Mouse (Mus musculus) urinary bladder, postnatal 25 days (tissue): Measurements from ENCODE around the gene Rnpepl1.
"Not testable (repeated sequence)": the region's sequence is repeated elsewhere in the genome, so short reads cannot be mapped to it uniquely, and the experiment has no call there.

ENCODE experiments used
- DNase-seq: peaks from one replicate; pipeline ENCODE4 v3.0.0; 2022; ENCODE audit warnings: low spot score

The Rnpepl1 gene

DNA sequence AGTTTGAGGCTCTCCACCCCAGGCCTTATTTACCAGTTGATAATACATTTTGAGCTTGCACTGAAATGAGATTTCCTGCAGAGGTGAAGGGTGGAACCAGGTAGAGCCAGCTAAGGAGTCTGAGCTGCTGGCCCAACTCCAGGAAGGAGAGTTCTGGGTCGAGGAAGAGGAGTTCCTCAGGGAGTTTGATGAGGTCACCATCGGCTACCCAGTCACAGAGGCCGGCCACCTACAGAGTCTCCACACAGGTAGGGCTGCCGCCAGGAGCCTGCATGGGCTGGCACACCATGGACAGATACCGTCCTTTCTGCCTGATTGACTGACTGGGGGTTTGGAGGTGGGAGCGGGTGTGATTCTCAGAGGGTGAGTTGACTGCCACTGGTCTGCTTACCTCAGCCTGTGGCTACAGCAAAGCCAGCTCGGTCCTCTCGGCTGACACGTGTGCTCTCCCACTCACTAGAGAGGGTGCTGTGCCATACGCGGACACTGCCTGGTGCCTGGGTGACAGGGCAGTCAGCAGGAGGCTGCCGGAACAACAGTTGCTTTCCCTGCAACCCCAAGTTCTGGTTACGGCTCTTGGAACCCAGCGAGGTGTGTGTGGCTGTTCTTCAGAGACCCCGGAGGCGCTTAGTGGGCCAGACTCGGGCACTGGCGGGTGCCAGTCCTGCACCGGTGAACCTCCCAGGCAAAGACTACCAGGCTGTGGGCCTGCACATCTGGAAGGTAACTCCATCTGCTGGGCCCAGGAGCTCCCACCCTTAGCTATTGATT, 32.8 kb downstream of the Rnpepl1 start:
- DNase-seq = no peak

DNA sequence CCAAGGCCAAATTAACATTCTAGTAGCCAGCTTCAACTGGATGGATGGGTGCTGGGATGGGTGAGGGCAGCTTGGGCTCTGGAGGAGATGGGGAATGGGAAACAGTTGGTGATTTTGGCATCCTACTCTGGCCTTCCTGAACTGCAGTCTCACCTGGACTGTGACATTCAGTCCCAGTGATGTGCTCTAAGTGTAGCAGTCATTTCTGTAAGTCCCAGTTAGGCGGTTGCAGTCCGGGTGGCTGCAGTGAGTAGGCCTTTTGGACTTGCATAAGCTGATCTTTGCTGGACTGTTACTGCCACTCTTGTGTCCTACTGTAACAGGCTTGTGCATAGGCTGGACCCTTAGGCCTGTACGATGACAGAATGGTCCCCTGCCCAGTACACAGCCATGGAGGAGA, 37.4 kb downstream of the Rnpepl1 start:
- DNase-seq = no peak

DNA sequence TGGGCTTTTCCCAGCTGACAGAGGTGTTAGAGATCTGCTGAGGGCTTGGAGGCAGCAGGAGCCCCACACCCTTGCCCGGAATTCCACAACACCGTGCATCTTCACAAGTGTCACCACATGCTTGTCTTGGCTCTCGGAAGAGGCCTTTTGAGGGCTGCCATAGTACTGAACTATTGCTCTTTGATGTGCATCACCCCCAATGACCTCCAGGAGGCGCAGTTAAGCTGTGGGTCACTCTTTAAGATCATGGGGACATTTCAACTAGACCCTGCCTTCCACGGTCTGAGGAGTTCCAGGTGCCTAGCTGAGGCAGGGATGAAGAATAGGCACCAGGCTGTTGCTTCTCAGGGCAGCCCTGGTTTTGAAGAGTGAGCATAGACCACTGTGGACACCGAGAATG, 38.8 kb downstream of the Rnpepl1 start:
- no peak for DNase-seq

DNA sequence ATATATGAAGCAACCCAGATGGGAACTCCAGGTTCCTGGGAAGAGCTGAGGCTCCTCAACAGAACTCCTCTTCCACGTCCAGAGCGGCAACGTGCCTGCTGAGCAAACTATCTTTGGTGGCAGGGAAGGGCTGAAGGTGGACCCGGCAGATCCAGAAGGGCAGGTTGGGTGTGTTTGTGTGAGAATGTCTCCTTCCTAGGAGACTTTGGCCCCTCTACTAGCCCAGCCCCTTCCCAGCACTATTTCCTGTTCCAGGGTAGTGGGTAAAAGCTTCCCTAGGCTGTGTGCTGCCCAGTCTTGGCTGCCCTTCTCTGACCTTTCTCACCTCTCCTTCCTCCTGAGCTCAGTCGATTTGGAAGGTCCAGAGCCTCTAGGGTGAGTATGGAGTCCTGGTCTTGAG, 40.0 kb downstream of the Rnpepl1 start, which contains the start of gene Gpr35:
TSS of gene Gpr35 (plus strand) at position 259 of the 400 bp plus-strand sequence.
- DNase-seq = no peak

DNA sequence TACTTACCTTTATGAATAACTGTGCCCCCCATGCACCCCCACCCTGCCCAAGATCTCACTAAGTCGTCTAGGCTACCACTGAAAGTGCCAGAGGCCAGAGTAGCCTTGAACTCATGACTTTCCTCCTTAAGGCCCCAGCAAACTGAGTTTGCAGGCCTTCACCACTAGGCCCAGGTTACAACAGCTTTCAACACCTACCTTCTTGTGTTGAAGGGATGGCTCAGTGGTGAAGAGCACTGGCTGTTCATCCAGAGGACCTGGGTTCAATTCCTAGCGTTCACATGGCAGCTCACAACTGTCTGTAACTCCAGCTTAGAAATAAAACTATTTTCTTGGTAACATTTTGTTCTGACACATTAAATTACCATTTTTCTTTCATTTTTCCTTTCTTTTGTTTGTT, 43.1 kb downstream of the Rnpepl1 start:
- no peak for DNase-seq

DNA sequence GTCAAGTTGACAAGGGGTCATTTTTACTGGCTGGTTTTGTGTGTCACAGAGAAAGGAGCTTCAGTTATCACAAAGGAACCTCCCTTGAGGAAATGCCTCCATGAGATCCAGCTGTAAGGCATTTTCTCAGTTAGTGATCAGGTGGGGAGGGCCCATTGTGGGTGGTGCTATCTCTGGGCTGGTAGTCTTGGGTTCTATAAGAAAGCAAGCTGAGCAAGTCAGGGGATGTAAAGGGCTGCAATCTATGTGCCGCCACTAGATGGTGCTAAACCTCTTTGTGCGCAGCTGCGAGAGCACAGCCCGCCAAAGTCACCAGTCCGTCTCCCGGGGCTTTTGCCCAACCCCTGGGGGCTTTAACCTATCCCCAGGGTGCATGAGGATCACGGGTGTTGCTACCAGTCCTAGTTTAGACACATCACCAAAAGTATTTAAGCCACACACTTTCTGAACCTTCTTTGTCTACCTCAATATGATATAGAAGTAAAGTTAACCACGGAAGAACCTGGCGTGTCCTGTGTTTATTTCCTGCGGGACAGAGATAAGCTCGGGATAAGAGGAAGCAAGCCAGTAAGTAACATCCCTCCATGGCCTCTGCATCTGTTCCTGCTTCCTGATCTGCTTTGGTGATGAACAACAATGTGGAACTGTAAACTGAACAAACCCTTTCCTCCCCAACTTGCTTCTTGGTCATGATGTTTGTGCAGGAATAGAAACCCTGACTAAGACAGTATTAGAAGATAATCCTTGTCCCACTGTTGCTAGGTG, 46.2 kb downstream of the Rnpepl1 start:
- peak; percentile 36 for DNase-seq

DNA sequence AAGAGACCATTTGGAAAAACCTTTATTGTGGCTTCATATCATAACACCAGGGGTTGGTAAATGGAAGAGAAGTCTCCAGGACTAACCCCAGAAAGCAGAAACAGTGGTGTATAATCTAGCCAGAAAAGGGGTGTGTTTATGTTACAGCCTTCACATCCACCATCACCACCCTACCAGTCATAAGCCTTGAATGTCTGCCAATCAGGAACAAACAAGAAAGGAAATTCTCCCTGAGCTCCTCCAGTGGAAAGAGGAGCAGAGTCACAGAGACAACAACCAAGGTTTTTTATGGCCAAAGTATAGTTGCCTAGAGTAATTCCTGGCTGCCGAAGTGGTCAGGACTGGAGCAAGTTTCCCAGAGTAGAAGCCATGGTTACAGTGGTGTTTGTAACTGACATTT, 48.4 kb downstream of the Rnpepl1 start:
- DNase-seq = no peak

DNA sequence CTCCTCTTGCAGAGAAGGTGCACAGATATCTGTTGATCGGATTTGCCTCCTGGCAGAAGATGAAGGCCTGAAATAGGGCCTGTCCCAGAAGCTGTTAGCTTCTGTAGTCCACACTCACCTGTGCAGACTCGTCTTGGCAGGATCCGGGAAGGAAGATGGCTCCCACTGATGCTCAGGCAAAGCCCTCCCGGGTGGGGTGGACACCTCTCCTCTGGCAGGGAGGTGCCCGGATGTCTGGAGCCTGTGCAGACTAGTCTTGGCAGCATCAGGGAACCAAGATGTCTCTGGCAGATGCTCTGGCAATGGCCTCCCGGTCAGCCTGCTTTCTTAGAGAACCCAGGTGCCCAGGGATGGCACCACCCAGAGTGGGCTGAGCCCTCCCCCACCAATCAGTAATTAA, 60.2 kb downstream of the Rnpepl1 start:
- DNase-seq = not testable (repeated sequence)

DNA sequence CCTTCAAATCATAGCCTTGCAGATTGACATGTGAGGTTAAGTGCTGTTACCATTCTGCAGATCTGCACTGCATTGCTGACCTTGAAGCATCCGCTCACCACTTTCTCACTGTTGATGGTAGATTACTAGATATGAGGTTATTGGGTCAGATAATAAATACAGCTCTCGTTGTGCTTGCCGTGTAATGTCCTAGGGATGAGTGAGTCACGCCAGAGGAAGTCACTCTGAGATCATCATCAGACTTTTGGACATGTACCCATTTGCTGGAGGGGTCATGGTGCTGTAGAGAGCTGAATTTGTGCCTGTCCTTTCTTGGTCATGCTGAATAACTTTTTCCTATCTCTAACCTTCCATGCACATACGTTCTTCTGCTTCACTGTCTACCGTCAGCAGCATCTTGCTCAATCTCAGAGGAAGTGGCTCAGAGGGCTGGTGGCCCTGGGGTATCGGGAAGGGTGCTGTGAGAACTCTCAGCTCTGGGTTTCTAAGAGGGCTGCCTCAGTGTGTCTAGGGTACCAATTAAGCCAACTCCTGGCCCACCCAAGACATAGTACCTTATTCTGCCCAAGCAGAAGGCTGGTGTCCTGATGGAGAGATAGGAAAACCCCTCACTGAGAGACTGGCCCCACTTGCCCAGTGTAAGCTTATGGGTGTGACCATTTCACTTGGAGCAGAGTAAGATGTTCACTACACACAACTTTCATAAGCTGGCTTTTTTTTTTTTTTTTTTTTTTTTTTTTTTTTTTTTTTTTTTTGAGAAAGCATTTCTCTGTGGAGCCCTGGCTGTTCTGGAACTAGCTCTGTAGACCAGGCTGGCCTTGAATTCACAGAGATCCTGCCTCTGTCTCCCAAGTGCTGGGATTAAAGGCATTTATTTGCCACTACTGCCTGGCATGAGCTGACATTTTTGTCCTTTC, 61.6 kb downstream of the Rnpepl1 start:
- no peak for DNase-seq

DNA sequence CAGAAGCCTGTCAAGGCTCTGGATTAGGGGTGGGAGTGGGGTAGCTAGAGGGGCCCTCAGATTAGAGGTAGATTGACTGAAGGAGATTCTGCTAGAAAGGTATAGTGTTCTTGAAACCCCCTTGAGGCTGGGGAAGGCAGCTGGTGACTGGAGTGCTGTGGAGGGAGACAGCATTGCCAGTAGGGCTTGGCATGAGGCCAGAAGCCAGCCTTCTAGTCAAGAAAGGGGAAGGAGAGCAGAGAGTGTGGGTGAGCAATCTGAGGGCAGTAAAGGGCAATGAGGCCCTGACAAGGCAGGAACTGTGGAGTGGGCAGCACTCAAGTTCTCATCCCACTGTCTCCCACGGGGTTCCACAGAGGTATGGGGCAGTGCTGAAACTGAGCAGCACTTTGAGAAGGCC, 62.3 kb downstream of the Rnpepl1 start:
- DNase-seq = no peak
